Comparison of ENCODE assay signal across 12 mouse cellular contexts in the genomic region with DNA sequence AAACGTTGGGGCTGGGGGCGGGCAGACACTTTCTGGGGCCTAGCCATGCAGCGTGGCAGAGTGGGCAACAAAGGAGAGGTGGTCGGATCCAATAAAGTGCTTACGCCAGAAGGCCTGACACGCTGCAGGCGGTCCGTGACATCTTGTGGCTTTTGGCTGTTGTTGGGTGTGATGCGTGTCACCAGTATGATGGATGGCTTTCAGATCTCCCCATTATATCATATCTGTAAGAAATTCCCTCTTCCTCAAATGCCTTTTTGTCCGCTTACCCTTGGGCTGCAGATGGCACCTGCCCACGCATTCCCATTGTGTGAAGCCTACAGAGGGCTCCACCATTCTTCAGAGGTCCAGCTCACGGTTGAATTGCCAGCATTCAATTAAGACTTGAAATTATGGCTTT.
"Had no signal": no experiment of that assay in that cellular context is flagged by ENCODE, and none has a peak within 500 bp of the region (broad histone marks: within the 10 kb centered on the region; RNA-seq: fewer than 3 reads in every experiment).

No protein-coding gene starts in this region.

- H3K4me3 ChIP-seq: limb, embryonic 12.5 days; liver, embryonic 13.5 days; stomach, embryonic 15.5 days had no signal

- H3K9ac ChIP-seq: limb, embryonic 12.5 days; liver, embryonic 13.5 days; liver, postnatal 0 days; stomach, embryonic 15.5 days had no signal

- DNase-seq: kidney, adult 18-20 months; kidney, postnatal 10 days; layer of hippocampus, postnatal 36 days; liver; liver, embryonic 13.5 days; liver, postnatal 0 days; lung, postnatal 36 days; right cerebral cortex, postnatal 14 days; thymus, adult 2 months; thymus, postnatal 4 days had no signal

- ATAC-seq: liver, postnatal 0 days had no signal

- H3K4me2 ChIP-seq: limb, embryonic 12.5 days; liver, embryonic 13.5 days; stomach, embryonic 15.5 days had no signal

- H3K36me3 ChIP-seq: limb, embryonic 12.5 days; liver, embryonic 13.5 days; stomach, embryonic 15.5 days had no signal

- H3K27me3 ChIP-seq: limb, embryonic 12.5 days; liver, embryonic 13.5 days; stomach, embryonic 15.5 days had no signal

- H3K9me3 ChIP-seq: limb, embryonic 12.5 days; liver, embryonic 13.5 days; stomach, embryonic 15.5 days had no signal

- H3K27ac ChIP-seq: limb, embryonic 12.5 days; liver, embryonic 13.5 days; stomach, embryonic 15.5 days had no signal

- H3K4me1 ChIP-seq: limb, embryonic 12.5 days; liver, embryonic 13.5 days; stomach, embryonic 15.5 days had no signal
